In the genomic region with DNA sequence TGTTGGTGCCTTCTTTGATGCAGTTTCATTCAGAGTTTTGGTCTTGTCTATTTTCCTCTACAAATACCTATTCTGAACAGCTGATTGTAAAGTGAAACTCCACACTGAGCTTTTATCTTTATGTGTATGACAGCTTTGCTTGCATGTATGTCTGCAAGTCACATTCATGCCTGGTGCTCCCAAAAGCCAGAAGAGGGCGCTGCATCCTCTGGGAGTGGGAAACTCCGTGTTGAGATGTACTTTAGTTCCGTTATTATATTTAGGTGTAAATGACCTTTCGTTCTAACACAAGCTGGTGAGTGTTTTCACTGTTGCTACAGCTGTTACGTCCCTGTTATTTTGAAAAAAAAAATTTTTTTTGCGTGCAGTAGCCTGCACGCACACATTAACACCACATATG, we compare ENCODE assay signal across 8 mouse cellular contexts. TPM values are rescaled to one million over a fixed set of nuclear protein-coding genes. Genes with fewer than 3 reads are reported as not detected.
A peak's percentile ranks its signal among the peaks of the same experiment; 100 is the strongest.
DNase-seq lines count a peak whose midpoint lies in the region; ATAC-seq and TF ChIP-seq lines count a peak whose summit lies in the region.

No protein-coding gene starts in this region.

- H3K27me3 ChIP-seq in ES-Bruce4 (ENCODE audit: control insufficient read depth, insufficient read depth, low read length, poor library complexity, severe bottlenecking) = no peaks in the 10 kb centered on the region; the same call in 1 of the 2 replicates

- no peak overlapping the region for H3K9ac ChIP-seq in ES-Bruce4 (ENCODE audit: low read depth, poor library complexity, severe bottlenecking)

- H3K27ac ChIP-seq in layer of hippocampus, adult 2 months = no peak overlapping the region
- H3K27ac ChIP-seq in ES-Bruce4 (ENCODE audit: insufficient read depth, low read length) = no peak overlapping the region

- no peaks in the 10 kb centered on the region for H3K9me3 ChIP-seq in ES-Bruce4 (replicated peaks; ENCODE audit: control insufficient read depth, insufficient read depth, low read length, poor library complexity, severe bottlenecking)

- TF ChIP-seq CTCF in layer of hippocampus, adult 2 months (conservative IDR thresholded peaks at IDR 0.05) = peak; percentile 83
- peak; percentile 69 for TF ChIP-seq CTCF in ES-Bruce4 (IDR thresholded peaks at IDR 0.05; ENCODE audit: low read depth, low read length)

- no peak overlapping the region for H3K4me3 ChIP-seq in layer of hippocampus, adult 2 months
- H3K4me3 ChIP-seq in ES-Bruce4 (ENCODE audit: low read depth, low read length) = no peak overlapping the region

- H3K36me3 ChIP-seq in ES-Bruce4 (ENCODE audit: control insufficient read depth, insufficient read depth, low read length, poor library complexity, severe bottlenecking) = no peaks in the 10 kb centered on the region

- DNase-seq in cerebellum, postnatal 10 days = peak; percentile 50 to 56
- no peak for DNase-seq in cerebellum, adult 9-10 months
- DNase-seq in layer of hippocampus, adult 2 months (ENCODE audit: low spot score in 2 of 2) = peak in 1 of 2 experiments; percentile 39
- no peak for DNase-seq in layer of hippocampus, postnatal 36 days
- peak; percentile 74 for DNase-seq in embryo, embryonic 10.5 days (ENCODE audit: low spot score)
- peak; percentile 60 for DNase-seq in lung, postnatal 14 days

- TF ChIP-seq EP300 in ES-Bruce4 (IDR thresholded peaks at IDR 0.05; ENCODE audit: insufficient read depth, low read depth, low read length) = no peak

- no peak for ATAC-seq in inflammation-experienced regulatory T-cells, adult 6 months

- TF ChIP-seq POLR2A in ES-Bruce4 (IDR thresholded peaks at IDR 0.05; ENCODE audit: insufficient read depth, low read length) = no peak

- no peaks in the 10 kb centered on the region for H3K4me1 ChIP-seq in ES-Bruce4 (ENCODE audit: control insufficient read depth, insufficient read depth, low read length)

RNA-seq across cellular contexts. Expression of a gene that starts 48.1 kb away (rescaled TPM):
- 10 to 100 TPM; 45.3 to 46.2 TPM for total RNA-seq in layer of hippocampus, adult 2 months (2021)
- total RNA-seq in layer of hippocampus, postnatal 36 days (2021) = 10 to 100 TPM; 44.9 TPM
- polyA plus RNA-seq in ES-Bruce4 (2011; ENCODE audit: insufficient read depth, insufficient read length, low read depth, missing spikeins) = 50.5 and 53.1 TPM in 2 replicates
- polyA plus RNA-seq in inflammation-experienced regulatory T-cells, adult 6 months (2017; shearing (Covaris generic)) = 10 to 100 TPM in 2 of 3 experiments, 1 to 10 TPM in 1; 7.6 to 11.1 (median 10.8) TPM

Comparison
In these comparisons a context has a peak if more than half of its experiments do, and no peak if none do; other contexts are left out.
1. DNase-seq: peak in cerebellum, postnatal 10 days (2 of 2), embryo, embryonic 10.5 days (single experiment) and lung, postnatal 14 days (single experiment); none in cerebellum, adult 9-10 months (single experiment) and layer of hippocampus, postnatal 36 days (0 of 2).